In genomic region chr13:6633524-6633923, GRCm38 (mm10) we compare ENCODE assay signal across 9 mouse cellular contexts. TPM values are rescaled to one million over a fixed set of nuclear protein-coding genes. Genes with fewer than 3 reads are reported as not detected.
DNase-seq lines count a peak whose midpoint lies in the region; ATAC-seq and TF ChIP-seq lines count a peak whose summit lies in the region.
"Had no signal": no experiment of that assay in that cellular context is flagged by ENCODE, and none has a peak within 500 bp of the region (broad histone marks: within the 10 kb centered on the region; RNA-seq: fewer than 3 reads in every experiment).

No protein-coding gene starts in this region.

- no peak overlapping the region for H3K4me2 ChIP-seq in limb, embryonic 12.5 days
- no peak overlapping the region for H3K4me2 ChIP-seq in midbrain, embryonic 16.5 days (ENCODE audit: low read length)
- H3K4me2 ChIP-seq in midbrain, postnatal 0 days (ENCODE audit: low read depth, low read length, poor library complexity, severe bottlenecking) = no peak overlapping the region

- no peaks in the 10 kb centered on the region for H3K9me3 ChIP-seq in limb, embryonic 12.5 days
- H3K9me3 ChIP-seq in limb, embryonic 10.5 days (replicated peaks) = no peaks in the 10 kb centered on the region
- no peaks in the 10 kb centered on the region for H3K9me3 ChIP-seq in midbrain, embryonic 16.5 days (replicated peaks; ENCODE audit: control insufficient read depth, low read length, poor library complexity, severe bottlenecking)
- no peaks in the 10 kb centered on the region for H3K9me3 ChIP-seq in midbrain, postnatal 0 days (ENCODE audit: low read length)

- no peaks in the 10 kb centered on the region for H3K27me3 ChIP-seq in limb, embryonic 12.5 days
- H3K27me3 ChIP-seq in limb, embryonic 10.5 days (ENCODE audit: low read depth, poor library complexity, severe bottlenecking) = no peaks in the 10 kb centered on the region
- H3K27me3 ChIP-seq in midbrain, embryonic 16.5 days (ENCODE audit: control insufficient read depth, insufficient read depth, low read depth, low read length) = no peaks in the 10 kb centered on the region
- no peaks in the 10 kb centered on the region for H3K27me3 ChIP-seq in midbrain, postnatal 0 days (ENCODE audit: insufficient read depth, low read length)

- no peak for TF ChIP-seq CTCF in midbrain, postnatal 0 days (IDR thresholded peaks at IDR 0.05)

- DNase-seq in limb, embryonic 10.5 days (ENCODE audit: low spot score) = no peak
- peak; percentile 32 for DNase-seq in adipocyte (ENCODE audit: low spot score)
- peak; percentile 91 for DNase-seq in induced T-regulatory cell, adult 2 months (ENCODE audit: low read depth)
- DNase-seq in midbrain, postnatal 0 days (ENCODE audit: low spot score) = no peak

- no peak for ATAC-seq in limb, embryonic 12.5 days (ENCODE audit: insufficient number of reproducible peaks, insufficient read depth, low FRiP score, low TSS enrichment, low read depth)
- ATAC-seq in monocyte, adult 5-6 weeks (replicated peaks; ENCODE audit: insufficient number of reproducible peaks, low FRiP score, low TSS enrichment, poor library complexity, severe bottlenecking) = peak; percentile 42; the same call in 1 of the 2 replicates
- no peak for ATAC-seq in midbrain, embryonic 16.5 days
- ATAC-seq in midbrain, postnatal 0 days (ENCODE audit: low FRiP score) = no peak
- ATAC-seq in erythroblast, adult 5-6 weeks (replicated peaks; ENCODE audit: low FRiP score, poor library complexity, severe bottlenecking) = no peak

- peaks cover 45% of the 10 kb centered on the region for H3K4me1 ChIP-seq in limb, embryonic 12.5 days (replicated peaks)
- H3K4me1 ChIP-seq in limb, embryonic 10.5 days = peaks cover 37% of the 10 kb centered on the region
- no peaks in the 10 kb centered on the region for H3K4me1 ChIP-seq in midbrain, embryonic 16.5 days (ENCODE audit: control insufficient read depth, insufficient read depth, low read length)
- H3K4me1 ChIP-seq in midbrain, postnatal 0 days (ENCODE audit: insufficient read depth, low read length) = no peaks in the 10 kb centered on the region

- no peak overlapping the region for H3K4me3 ChIP-seq in limb, embryonic 12.5 days (replicated peaks)
- no peak overlapping the region for H3K4me3 ChIP-seq in limb, embryonic 10.5 days
- no peak overlapping the region for H3K4me3 ChIP-seq in midbrain, embryonic 16.5 days (ENCODE audit: low read depth, low read length)
- H3K4me3 ChIP-seq in midbrain, postnatal 0 days (ENCODE audit: low read depth, low read length) = no peak overlapping the region
- H3K4me3 ChIP-seq: myocyte had no signal

- H3K9ac ChIP-seq in limb, embryonic 12.5 days (replicated peaks) = no peak overlapping the region
- no peak overlapping the region for H3K9ac ChIP-seq in midbrain, embryonic 16.5 days (ENCODE audit: low read depth, low read length)
- H3K9ac ChIP-seq in midbrain, postnatal 0 days (replicated peaks; ENCODE audit: low read length, poor library complexity, severe bottlenecking) = no peak overlapping the region

- 0 out of 2 replicates have a peak overlapping the region, but pooled peaks have one; percentile 4 for H3K27ac ChIP-seq in limb, embryonic 12.5 days
- H3K27ac ChIP-seq in limb, embryonic 10.5 days = no peak overlapping the region
- no peak overlapping the region for H3K27ac ChIP-seq in midbrain, embryonic 16.5 days (ENCODE audit: low read length)
- no peak overlapping the region for H3K27ac ChIP-seq in midbrain, postnatal 0 days (ENCODE audit: low read depth, low read length)

- no peaks in the 10 kb centered on the region for H3K36me3 ChIP-seq in limb, embryonic 12.5 days
- H3K36me3 ChIP-seq in limb, embryonic 10.5 days = no peaks in the 10 kb centered on the region
- no peaks in the 10 kb centered on the region for H3K36me3 ChIP-seq in midbrain, embryonic 16.5 days (ENCODE audit: control insufficient read depth, insufficient read depth, low read length)
- H3K36me3 ChIP-seq in midbrain, postnatal 0 days (ENCODE audit: insufficient read depth, low read length) = peaks cover 7% of the 10 kb centered on the region

- WGBS in limb, embryonic 12.5 days = 37% methylated on average over 7 of the region's 7 CpGs
- WGBS in limb, embryonic 10.5 days = 74% methylated on average over 7 of the region's 7 CpGs
- WGBS in midbrain, embryonic 16.5 days = 77% methylated on average over 7 of the region's 7 CpGs
- WGBS in midbrain, postnatal 0 days = 65% methylated on average over 7 of the region's 7 CpGs

RNA-seq across cellular contexts. Expression of gene Pfkp, which starts 15.1 kb away (rescaled TPM):
- 8.7 and 10.2 TPM in 2 replicates for polyA plus RNA-seq in limb, embryonic 12.5 days (2016; fragmentation: Nextera tagmentation; extraction: Ambion mirVana)
- 5.5 and 5.9 TPM in 2 replicates for polyA plus RNA-seq in limb, embryonic 10.5 days (2016; fragmentation: Nextera tagmentation; extraction: Ambion mirVana)
- 208 to 297 TPM (median 275 TPM) in 3 replicates for total RNA-seq in monocyte, adult 5-6 weeks (2017)
- 470 and 501 TPM in 2 replicates for polyA plus RNA-seq in midbrain, embryonic 16.5 days (2015; fragmentation: Nextera tagmentation; extraction: Ambion mirVana)
- 187 and 330 TPM in 2 replicates for total RNA-seq in midbrain, postnatal 0 days (2014; rRNA removed)
- polyA plus RNA-seq in midbrain, postnatal 0 days (2015; fragmentation: Nextera tagmentation; extraction: Ambion mirVana) = 404 and 431 TPM in 2 replicates
- total RNA-seq in erythroblast, adult 5-6 weeks (2015; ENCODE audit: low replicate concordance) = 6.7 and 25.1 TPM in 2 replicates
- total RNA-seq in erythroblast, adult 5-6 weeks (2017; ENCODE audit: low replicate concordance) = 13.7 and 21.3 TPM in 2 replicates

Comparison
In these comparisons a context has a peak if more than half of its experiments do, and no peak if none do; other contexts are left out.
1. DNase-seq: peak in adipocyte (single experiment) and induced T-regulatory cell, adult 2 months (single experiment); none in limb, embryonic 10.5 days (single experiment) and midbrain, postnatal 0 days (single experiment).
2. RNA of gene Pfkp, which starts 15.1 kb away (polyA plus RNA-seq): 470 to 501 TPM in midbrain, embryonic 16.5 days and 404 to 431 TPM in midbrain, postnatal 0 days; 8.7 to 10.2 TPM in limb, embryonic 12.5 days and 5.5 to 5.9 TPM in limb, embryonic 10.5 days; every median in the first group is over 10 times any median in the second.